Mouse (Mus musculus) heart, adult 11 months (tissue): Measurements from ENCODE around the gene Orm3.

Experiments
- DNase-seq: peaks from one replicate; pipeline ENCODE4 v3.0.0; 2022

Gene Orm3

DNA sequence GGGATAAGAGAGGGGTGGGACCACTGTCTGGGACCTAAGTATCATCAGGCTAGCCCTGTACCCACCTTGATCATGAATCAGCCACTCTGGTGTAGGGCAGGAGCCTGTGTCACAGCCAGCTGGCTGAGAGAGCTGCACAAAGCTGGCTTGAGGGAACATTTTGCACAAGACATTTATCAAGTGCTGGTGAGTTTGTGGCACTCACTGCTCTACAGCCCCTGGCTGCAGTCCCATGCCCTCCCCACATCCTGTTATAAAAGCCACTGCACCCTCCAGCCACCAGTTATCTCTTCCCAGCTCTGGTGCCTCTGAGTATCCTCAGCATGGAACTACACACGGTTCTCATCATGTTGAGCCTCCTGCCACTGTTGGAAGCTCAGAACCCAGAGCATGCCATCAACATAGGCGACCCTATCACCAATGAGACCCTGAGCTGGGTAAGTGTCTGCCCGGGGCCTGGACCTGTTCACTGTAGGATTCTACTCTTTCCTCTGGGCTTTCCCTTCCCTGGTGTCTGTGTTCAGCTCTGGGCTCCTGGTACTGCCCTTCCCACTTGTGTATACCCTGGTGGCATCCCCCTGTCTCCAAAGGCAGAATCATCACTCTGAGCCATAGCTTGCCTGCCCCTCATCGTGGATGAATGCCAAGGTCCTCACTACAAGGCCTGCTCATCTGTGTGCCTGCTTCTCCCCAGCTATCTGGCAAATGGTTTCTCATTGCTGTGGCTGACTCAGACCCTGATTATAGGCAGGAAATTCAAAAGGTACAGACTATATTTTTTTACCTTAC, at the start of gene Orm3:
Orm3 (plus strand) TSS at position 286 of the 789 bp plus-strand sequence.
- DNase-seq, result peak; percentile 98

DNA sequence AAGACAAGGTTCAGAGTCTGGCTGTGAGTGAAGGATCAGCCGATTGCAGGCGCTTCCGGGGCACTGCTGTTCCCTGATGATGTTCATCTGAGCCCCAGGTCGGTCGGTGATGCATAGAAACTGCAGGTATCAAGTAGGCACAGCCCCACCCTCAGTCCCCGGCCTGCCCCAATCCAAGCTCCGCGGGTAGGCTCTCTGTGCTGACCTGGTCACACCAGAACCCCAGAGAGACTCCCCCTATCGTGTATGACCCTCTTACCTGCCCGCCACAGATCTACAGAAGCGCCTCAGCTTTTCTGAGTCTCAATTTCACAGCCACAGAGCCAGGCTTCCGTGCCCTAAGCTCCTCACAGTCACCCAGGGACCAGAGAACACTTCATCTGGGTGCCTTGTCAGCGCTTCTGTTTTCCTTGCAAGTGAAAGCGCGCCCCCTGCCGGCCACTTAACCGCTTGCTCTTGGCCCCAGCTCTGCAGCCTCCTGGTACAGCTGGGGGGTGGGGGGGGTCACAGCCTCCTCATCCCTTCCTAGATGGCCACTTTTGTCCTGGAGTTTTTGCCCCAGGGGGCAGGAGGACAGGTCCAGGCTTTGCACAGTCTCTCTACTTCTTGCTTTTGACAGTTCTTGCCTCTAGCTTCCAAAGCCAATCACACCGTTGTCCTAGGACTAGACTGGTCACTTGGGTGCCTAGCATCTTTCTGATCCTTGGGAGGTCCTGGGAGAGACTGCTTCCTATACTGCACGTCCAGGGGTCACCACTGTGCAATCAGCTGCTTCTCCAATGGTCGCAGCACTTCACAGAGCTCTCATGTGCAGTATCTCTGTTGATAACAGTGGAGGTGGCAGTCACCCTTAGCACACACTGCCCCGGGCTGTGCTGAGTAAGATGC, 48.5 kb upstream of the Orm3 start:
- peak; percentile 97 for DNase-seq

DNA sequence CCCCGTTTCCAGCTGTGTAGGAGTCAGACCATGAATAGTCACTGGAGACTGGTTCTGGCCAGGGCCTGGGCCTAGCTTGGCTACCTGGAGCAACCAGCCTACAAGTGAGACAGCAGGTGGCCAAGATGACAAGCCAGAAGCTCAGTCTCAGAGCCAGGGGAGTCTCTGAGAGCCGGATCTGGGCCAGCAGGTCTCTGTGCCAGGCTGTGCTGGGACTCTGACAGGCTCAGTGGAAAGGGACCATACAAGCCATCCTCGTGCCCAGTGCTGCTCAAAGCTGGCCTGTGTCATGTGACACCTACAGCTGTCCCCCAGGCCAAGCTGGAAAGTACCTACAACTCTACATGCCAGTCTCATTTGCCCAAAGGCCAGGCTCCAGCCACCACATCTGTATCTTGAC, 47.6 kb upstream of the Orm3 start:
- DNase-seq, result peak; percentile 94

DNA sequence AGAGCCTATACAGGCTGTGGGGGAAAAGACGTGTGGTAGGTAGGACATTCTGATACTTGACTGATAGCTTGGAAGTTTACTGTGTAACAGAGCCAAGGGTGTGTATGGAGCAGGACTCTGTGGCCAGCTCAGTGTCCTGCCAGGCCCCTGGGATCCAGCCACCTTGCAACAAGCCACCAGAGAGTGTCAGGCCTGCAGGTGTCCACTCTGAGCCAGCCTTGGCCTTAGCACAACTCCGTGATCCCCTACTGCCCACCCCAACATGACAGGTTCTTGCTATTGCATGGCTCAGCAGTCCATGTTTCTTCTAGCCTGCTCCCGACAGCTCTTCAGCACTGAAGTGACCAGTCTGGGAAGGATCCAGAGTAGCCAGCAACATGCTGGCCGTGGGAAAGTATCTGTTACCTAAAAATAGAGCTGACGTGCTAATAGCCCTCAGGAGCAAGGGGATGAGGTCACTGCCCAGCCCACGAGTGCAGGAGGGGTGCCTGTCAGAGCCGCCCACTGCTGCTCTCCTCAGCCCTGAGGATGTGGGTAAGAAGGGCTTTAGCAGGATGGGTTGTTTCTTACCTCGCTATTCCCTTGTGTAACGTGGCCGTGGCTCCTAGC, 45.6 kb upstream of the Orm3 start:
- DNase-seq, result peak; percentile 97

DNA sequence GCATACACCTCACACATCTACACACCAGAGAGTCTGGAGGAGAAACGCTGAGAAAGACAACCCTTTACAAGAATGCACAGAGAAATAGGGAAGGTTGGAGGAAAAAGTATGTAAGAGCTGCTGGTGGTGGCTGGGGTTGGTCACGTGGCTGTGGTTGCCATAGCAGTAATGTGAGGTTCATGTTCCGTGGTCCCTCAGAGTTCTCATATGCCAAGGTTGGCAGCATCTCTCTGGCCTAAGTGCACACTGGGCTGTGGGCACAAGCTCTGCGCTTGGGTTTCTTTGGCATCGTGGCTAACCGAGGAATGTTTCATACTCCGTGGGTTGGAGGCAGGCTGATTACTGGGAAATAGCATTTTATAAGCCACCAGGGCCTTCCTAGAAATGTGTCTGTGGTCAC, 44.5 kb upstream of the Orm3 start:
- no peak for DNase-seq

DNA sequence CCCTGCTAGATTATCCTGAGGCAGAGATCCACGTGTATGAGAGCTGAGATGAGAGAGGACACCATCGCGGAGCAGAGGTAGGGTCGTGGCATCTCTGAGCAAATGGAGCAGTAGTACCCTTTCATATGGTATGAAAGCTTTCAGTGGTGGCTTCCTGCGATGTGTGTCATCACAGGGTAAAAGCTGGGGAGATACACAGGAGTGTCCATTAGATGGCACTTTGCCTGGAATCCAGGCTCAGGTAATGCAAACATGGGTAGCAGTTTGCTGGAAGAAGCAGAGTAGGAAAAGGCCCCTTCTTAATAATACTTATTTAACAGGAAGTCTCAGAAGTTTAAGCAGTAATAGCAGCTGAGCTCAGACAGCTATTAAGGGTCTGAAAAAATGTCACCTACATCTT, 41.9 kb upstream of the Orm3 start:
- DNase-seq, result no peak

DNA sequence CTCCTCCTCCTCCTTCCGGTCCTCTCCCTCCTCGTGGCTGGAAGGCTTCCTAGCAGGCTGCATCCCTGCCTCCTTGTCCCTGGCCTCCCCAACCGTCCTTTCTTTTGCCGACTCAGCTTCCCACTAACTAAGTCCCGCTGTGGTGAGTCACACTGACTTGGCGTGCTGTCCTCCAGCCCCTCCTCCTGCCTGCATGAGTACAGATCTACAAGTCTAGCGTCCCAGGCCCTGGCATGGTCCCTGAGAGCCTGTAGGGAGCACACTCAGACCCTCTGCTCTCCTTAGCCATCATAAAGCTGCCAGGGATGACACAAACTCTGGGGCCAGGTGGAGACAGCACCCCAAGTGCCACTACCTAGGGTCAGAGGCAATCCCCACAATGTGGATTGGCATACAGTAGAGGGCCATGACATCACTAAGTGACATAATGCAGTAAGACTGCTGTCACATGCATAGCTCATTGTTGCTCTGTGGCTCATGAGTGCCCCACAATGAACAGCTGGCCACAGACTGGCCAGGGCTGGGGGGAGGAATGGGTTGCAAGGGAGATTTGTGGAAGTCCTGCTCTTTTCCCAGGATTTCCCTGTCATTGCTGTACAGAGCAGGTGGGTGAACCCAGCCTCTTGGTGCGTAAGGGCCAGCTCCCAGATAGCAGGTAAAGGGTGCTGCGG, 39.8 kb upstream of the Orm3 start:
- peak; percentile 97 for DNase-seq

DNA sequence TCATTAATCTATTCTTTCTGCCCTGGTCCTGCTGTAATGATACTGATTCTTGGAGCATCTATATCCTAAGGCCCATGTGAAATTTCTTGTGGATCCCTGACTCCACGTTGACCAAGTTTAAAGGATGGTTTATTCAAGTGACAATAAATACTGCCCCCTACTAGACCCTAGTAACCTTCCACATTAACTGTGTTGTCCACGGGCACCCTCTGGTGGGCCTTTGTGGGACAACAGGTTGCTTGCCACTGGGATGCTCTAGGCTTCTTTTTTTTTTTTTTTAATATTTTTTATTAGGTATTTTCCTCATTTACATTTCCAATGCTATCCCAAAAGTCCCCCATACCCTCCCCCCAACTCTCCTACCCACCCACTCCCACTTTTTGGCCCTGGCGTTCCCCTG, 36.4 kb upstream of the Orm3 start:
- peak; percentile 88 for DNase-seq

DNA sequence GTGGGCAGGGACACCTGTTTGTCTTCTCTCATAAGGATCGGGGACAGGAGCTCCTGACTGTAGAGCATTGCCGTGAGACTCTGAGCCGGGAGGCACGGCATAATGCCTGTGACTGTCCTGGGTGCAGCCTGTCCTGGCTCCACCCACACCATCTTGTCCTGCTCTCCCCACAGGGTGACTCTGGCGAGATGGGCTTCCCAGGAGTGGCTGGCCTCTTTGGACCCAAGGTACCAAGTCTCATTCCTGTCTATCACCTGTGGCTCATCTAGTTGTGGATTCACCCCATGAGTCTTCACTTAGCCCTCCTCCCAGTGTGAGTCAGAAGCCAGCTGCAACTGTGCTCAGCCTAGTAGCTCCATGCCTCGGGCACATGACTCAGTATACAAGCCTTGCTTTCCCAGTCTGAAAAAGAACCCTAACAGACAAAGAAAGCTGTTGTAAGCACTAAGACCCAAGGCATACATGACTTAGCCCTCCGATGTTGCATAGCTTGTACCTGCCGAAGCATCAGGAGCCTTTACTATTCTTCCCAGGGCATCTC, 32.6 kb upstream of the Orm3 start:
- DNase-seq, result no peak

DNA sequence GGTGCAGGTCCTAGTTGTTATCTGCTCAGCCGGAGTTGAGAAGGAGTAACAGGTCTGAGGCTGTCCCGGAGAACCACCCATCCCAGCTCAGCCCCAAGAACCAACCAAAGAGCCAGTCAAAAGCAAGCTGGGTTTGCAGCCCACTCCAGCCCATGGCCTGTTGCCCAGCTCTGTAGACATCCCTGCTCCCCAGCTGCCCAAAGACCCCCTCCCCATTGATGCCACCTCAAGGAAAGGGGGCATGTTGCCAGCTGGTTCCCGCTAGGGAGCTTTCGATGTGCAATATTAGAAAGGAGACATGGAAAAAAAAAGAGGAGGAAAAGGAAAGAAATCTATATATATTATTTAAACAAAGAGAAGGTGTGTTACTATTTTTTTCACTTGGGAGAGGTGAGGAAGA, 22.6 kb upstream of the Orm3 start:
- DNase-seq, result no peak

DNA sequence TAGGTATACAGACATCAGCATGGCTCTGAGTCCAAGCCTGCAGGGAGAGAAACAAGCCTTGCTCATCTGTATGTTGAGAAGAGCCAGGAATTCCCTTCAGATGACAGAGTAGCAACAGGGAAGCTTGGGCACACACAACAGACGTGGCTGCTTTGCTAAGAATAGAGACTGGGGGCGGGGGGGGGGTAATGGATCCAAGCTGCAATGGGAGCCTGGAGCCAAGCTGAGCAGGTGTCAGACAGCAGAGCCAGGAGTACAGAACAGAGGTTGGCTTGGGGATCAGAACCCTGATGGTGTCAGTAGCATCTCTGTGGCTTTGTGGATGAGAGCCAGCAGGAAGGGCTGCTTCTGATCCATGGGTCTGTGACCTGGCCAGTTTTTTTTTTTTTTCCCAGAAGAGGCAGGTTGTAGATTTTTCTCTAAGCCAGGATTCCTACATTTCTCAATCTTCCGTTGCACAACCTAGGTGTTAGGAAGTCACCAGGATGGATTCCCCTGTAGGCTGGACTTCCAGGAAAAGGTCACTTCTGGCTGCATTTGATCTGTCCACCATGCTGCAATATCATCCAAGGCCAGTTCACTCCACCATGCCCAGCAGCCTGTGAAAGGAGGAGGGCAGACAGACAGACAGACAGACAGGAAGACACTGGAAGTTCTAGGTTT, 17.4 kb upstream of the Orm3 start:
- peak; percentile 80 for DNase-seq

DNA sequence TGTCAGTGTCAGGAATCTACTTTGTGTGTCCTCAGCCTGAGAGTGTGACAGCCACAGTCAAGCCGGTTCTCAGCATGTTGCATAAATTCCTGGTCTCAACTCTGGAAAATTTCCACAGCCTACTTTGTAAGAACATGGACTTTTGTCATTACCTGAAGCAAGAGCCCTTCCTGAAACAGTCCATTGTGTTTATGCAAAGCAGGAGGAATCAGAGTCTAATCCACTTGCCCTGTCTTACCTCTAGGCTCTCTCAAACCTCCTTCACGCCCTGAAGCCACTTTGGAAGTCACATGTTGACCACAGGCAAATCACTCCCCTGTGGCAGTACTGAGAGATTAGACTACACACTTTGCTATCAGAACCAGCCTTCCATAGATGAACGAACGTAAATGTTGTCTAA, 13.5 kb upstream of the Orm3 start:
- DNase-seq, result peak; percentile 23

DNA sequence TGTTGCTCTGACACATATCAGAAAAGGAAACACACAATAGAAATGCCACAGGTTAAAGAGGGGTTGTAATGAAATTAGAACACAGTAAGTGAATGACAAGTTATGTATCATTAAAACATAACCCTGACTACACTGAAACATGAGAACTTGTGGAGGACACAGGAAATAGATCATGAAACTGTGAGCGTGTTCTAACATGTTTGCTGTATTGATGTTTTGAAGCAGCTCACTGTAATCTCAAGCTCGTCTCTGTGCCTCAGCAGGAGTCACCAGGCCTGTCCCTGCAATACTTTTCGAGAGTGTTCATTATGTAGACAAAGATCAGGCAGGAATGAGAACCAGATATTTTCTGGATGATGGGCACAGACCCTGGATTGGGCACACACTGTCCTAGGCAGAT, 12.4 kb upstream of the Orm3 start:
- DNase-seq, result no peak

DNA sequence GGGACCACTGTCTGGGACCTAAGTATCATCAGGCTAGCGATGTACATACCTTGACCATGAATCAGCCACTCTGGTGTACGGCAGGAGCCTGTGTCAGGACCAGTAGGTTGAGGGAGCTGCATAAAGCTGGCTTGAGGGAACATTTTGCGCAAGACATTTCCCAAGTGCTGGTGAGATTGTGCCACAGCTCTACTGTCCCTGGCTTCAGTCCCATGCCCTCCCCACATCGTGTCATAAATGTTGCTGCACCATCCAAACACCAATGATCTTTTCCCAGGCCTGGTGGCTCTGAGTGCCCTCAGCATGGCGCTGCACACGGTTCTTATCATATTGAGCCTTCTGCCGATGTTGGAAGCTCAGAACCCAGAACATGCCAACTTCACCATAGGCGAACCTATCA, 11.7 kb upstream of the Orm3 start, which contains the start of gene Orm1:
Orm1 (plus strand) TSS at position 266 of the 400 bp plus-strand sequence.
- peak; percentile 72 for DNase-seq

DNA sequence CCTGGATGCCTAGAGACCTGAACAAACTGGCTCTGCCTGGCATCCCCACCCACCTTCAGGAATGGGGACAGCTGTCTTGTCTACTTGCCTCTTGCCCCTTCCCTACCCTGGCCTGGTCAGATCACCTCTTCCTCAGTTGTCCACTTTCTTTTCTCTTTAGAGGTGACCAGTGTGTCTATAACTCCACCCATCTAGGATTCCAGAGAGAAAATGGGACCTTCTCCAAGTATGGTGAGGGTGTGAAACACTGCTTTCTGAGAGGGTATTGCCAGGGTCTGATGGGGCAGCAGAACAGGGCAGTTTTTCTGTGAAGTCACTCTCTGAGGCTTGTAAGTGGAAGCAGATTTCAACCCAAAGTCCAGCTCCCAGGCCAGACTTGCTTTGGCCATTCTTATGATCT, 10.7 kb upstream of the Orm3 start:
- DNase-seq, result peak; percentile 84

DNA sequence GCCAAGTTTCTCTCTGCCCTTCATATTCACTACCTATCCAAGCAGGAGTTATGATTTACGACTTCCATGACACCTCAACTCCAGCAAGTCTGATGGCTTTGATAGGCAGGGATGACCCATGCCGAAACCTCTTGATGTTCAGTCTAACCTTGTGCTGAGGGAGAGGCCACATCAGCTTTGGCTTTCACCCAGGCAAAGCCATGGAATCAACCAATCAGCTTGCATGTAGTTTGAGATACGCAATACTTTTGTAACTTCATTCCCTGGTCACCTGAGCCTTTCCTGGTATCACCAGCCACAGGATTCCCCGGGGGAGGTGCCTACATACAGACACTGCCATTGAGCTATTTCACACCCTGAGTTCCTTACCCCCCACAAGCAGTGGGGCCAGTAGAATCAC, 9.3 kb upstream of the Orm3 start:
- DNase-seq, result peak; percentile 77

DNA sequence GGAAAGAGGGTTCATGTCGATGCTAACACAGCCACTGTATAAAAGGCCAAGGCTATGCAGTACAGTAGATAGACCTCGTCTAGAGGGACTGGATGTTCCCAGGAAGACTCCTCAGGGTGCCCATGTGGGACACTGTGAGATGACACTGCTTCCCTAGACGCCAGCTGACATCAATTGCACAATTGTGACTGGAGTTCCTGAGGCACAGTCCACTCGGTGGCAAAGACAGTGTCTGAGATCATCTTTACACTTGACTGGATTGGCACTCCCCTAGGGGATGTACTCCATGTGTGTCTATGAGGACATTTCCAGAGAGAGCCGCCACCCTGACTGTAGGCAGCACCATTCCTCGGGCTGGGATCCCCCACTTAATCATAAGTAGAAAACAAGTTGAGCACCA, 7.4 kb upstream of the Orm3 start:
- peak; percentile 83 for DNase-seq

DNA sequence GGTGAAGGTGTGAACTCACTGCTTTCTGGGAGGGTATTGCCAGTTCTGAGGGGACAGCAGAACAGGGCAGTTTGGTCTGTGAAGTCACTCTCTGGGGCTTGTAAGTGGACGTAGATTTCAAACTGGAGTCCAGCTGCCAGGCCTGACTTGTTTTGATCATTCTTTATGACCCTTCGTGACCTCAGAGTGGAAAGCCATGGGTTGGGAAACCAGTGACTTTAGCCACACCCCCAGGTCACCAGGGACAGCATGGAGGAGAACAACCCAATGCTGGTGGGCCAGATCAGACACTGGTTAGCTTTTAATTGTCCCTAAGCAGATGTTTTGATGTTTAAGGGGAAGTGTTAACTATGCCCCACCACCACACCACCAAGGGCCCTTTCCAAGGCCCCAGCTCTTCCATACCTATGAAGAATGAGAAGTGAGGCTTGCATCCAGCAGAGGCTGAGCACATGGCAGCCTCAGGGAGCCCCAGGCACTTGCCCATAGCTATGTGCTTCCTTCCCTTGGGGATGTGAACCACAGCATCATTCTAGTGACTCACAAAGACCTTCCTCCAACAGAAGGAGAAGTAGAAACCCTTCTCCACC, 1.1 kb downstream of the Orm3 start:
- DNase-seq, result peak; percentile 93

DNA sequence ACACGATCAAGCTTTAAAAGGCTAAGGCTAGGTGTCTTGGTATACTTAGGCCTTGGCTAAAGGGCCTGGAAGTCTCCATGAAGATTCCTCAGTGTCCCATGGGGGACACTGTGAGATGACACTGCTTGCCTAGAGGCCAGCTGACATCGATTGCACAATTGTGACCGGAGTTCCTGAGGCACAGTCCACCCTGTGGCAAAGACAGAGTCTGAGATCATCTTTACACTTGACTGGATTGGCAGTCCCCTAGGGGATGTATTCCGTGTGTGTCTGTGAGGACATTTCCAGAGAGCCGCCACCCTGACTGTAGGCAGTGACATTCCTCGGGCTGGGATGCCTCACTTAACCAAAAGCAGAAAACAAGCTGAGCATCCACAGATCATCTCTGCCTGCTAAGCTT, 3.9 kb downstream of the Orm3 start:
- DNase-seq, result no peak

DNA sequence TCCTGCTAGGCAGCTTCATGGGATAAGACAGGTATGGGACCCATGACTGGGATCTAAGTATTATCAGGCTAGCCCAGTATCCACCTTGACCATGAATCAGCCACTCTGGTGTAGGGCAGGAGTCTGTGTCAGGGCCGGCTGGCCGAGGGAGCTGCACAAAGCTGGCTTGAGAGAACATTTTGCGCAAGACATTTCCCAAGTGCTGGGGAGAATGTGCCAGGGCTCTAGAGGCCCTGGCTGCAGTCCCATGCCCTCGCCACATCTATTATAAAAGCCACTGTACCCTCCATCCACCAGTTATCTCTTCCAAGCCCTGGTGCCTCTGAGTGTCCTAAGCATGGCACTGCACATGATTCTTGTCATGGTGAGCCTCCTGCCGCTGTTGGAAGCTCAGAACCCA, 6.2 kb downstream of the Orm3 start, which contains the start of gene Orm2:
Orm2 (plus strand) TSS at position 300 of the 400 bp plus-strand sequence.
- peak; percentile 94 for DNase-seq

DNA sequence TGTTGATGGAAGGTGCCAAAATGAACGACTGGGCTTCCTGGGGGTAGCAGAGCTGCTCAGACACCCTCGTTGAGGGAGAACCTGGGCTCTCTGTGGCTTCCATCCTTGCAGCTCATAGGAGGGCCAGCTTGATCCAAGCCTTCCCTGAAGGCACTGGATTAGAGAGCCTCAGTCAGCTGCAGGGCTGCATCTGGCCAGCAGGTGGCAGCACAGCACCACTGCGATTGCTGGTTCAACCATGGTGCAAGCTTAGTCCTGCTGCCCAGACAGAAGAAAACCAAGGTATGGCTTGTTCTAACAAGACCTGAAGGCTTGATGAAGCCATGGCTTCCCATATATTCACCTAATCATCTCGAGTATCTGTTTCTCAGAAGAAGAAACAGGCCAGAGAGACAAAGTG, 12.6 kb downstream of the Orm3 start:
- DNase-seq, result peak; percentile 97

DNA sequence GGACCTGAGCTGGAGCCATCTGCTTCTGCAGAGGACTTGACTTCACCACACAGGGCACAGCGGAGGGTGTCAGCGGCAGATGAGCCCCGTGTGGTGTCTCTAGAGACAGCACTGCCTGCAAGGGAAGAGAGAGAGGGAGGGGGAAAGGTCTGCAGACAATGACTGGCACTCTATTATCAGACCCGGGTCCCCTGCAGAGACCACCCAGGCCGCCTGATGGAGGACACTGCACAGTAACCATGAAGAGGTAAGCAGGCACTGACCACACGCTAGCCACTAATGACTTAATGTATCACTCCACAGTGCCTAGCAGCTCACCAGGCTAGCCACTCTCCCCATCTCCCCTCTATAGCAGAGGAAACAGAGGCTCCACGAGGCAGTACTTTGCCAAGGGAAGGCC, 14.9 kb downstream of the Orm3 start:
- DNase-seq, result no peak
